Mouse (Mus musculus): ENCODE measurements around the gene Prrt1.

GRCm38 (mm10) chr17:34661121-34661591 lies 31.8 kb downstream of the Prrt1 start:
- TF ChIP-seq CTCF (IDR thresholded peaks at IDR 0.05; ENCODE audit: low read depth) (no peak), EP300 (optimal IDR thresholded peaks at IDR 0.05) (no peak)

Measured in stomach, postnatal 0 days (tissue).